Mouse (Mus musculus) frontal cortex, postnatal 14 days (tissue): Measurements from ENCODE around the gene Ptprh.
"Not testable (repeated sequence)": the region's sequence is repeated elsewhere in the genome, so short reads cannot be mapped to it uniquely, and the experiment has no call there.

ENCODE experiments used
- DNase-seq, 2 experiments: peaks; one replicate each; pipeline ENCODE4 v3.0.0; 2022; ENCODE audit warnings: low spot score in 2 of 2

Gene Ptprh

GRCm38 (mm10) chr7:4602969-4603368, 872 bp downstream of the Ptprh start:
- no peak for DNase-seq

GRCm38 (mm10) chr7:4597046-4597445, 6.8 kb downstream of the Ptprh start:
- DNase-seq = not testable (repeated sequence)

- not testable (repeated sequence) for DNase-seq
Measured at GRCm38 (mm10) chr7:4581481-4581880, 22.4 kb downstream of the Ptprh start.

- DNase-seq = not testable (repeated sequence)
Measured at GRCm38 (mm10) chr7:4572361-4572760, 31.5 kb downstream of the Ptprh start.

- no peak for DNase-seq
Measured at GRCm38 (mm10) chr7:4562660-4563059, 41.2 kb downstream of the Ptprh start.

- DNase-seq = no peak
Measured at GRCm38 (mm10) chr7:4557167-4557560, 46.7 kb downstream of the Ptprh start.

GRCm38 (mm10) chr7:4556256-4557166, 47.3 kb downstream of the Ptprh start:
- DNase-seq = peak; percentile 59 to 78

GRCm38 (mm10) chr7:4547221-4547641, 56.6 kb downstream of the Ptprh start, which contains the start of gene Syt5:
Syt5 (minus strand) TSS chr7:4547541.
- peak; percentile 60 to 69 for DNase-seq

GRCm38 (mm10) chr7:4546591-4547131, 57.2 kb downstream of the Ptprh start:
- DNase-seq = peak; percentile 92 to 94

- DNase-seq = no peak
Measured at GRCm38 (mm10) chr7:4546050-4546449, 57.8 kb downstream of the Ptprh start.

- DNase-seq = no peak
Measured at GRCm38 (mm10) chr7:4542013-4542412, 61.8 kb downstream of the Ptprh start.

- DNase-seq = no peak
Measured at GRCm38 (mm10) chr7:4541344-4541743, 62.5 kb downstream of the Ptprh start.

- DNase-seq = no peak
Measured at GRCm38 (mm10) chr7:4539019-4539418, 64.8 kb downstream of the Ptprh start.

- no peak for DNase-seq
Measured at GRCm38 (mm10) chr7:4537181-4537580, 66.7 kb downstream of the Ptprh start.

GRCm38 (mm10) chr7:4536369-4536768, 67.5 kb downstream of the Ptprh start:
- no peak for DNase-seq

- no peak for DNase-seq
Measured at GRCm38 (mm10) chr7:4532005-4532729, 71.7 kb downstream of the Ptprh start, which contains the start of gene Dnaaf3. Dnaaf3 (minus strand) TSS chr7:4532453.

- DNase-seq = not testable (repeated sequence)
Measured at GRCm38 (mm10) chr7:4530166-4530565, 73.7 kb downstream of the Ptprh start.

- DNase-seq = no peak
Measured at GRCm38 (mm10) chr7:4527302-4527689, 76.5 kb downstream of the Ptprh start.

GRCm38 (mm10) chr7:4526341-4527301, 77.2 kb downstream of the Ptprh start:
- DNase-seq = peak in 1 of 2 experiments; percentile 51

GRCm38 (mm10) chr7:4524212-4524922, 79.5 kb downstream of the Ptprh start, which contains the start of gene Tnni3:
Tnni3 (minus strand) TSS chr7:4524229.
- DNase-seq = not testable (repeated sequence)
